Mouse (Mus musculus): ENCODE results near the gene Cacng8. TPM values are rescaled to one million over a fixed set of nuclear protein-coding genes. Genes with fewer than 3 reads are reported as not detected.

Cacng8 gene
- total RNA-seq, 2 experiments from 2014 or later: 4.1 to 6.2 TPM

DNA sequence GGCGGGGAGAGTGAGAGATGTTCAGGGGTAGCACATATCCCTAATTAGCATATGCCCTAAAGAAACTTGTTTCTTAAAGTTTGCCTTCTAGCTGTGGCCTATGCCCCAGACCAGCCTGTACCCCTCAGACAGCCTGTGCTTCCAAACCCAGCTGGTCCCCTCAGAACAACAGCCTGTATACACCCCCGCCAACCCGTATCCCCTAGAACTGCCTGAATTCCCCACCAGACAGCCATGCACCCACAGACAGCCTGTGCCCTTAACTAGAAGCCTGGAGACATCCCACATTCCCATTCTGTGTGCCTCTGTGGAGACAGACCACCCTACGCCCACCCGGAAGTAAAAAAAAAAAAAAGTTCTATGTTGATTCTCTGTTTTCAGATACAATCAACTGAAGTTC, 34.7 kb downstream of the Cacng8 start:
- DNase-seq (ENCODE audit: low spot score in 2 of 2): no peak

DNA sequence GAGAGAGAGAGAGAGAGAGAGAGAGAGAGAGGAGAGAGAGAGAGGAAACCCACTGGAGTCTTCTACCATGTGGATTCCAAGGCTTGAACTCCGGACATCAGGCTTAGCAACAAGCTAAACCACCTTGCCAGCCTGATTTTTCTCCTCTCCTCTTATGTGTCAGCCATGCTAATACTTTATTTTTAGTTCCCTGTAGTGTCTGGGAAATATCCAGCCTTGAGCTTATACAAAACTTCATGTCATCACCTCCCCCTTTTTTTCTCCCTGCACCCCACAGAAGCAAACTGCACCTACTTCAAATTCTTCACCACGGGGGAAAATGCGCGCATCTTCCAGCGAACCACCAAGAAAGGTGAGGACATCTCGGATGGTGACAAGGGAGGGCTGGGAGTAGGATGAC, 39.7 kb downstream of the Cacng8 start:
- no peak for DNase-seq (ENCODE audit: low spot score in 2 of 2)

DNA sequence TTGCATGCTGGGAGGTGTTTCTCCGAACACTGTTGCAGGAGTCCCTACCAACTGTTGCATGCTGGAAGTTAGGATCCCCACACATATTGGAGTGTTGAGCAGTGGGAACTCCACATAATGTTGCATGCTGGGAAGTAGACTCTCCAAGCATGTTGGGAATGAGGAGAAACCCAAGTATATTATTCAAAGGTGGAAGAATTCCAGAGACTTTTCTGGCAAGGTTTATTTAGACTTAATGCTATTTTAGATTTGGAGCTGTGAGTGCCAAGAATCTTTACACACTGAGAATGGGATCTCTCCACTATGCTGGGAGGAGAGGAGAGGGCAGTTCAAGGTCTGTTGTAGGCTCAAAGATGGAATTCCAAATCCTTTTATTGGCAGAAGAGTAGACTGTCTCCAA, 41.6 kb downstream of the Cacng8 start:
- DNase-seq (ENCODE audit: low spot score in 2 of 2): no peak

DNA sequence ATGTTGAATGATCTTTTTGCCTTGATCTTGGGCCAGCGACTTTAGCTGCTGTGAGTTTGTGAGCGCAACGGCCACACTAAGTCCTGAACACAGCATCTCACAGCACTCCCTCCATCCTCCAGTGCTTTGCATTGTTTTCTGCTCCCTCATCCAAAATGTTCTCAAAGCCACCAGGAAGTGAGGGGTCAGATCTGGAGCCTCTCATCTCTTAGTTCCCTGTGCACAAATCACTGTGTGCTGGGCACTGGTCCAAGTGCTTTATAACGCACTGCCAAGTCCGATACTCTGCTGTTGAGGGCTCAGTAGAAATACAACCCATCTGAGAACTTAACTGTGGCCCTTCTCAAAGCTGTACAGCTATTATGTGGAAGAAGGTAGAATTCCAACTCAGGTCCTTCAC, 47.5 kb downstream of the Cacng8 start:
- DNase-seq (ENCODE audit: low spot score in 2 of 2): no peak

DNA sequence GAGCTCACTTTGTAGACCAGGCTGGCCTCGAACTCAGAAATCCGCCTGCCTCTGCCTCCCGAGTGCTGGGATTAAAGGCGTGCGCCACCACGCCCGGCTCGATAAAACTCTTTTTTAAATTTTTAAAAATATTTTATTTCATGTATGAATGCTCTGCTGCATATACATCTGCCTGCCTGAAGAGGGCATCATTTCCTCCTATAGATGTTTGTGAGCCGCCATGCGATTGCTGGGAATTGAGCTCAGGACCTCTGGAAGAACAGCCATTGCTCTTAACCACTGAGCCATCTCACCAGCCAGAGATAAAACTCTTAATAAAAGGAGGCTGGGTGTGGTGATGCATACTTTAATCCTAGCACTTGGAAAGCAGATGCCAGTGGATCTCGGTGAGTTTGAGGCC, 49.5 kb downstream of the Cacng8 start:
- DNase-seq (ENCODE audit: low spot score in 2 of 2): no peak

DNA sequence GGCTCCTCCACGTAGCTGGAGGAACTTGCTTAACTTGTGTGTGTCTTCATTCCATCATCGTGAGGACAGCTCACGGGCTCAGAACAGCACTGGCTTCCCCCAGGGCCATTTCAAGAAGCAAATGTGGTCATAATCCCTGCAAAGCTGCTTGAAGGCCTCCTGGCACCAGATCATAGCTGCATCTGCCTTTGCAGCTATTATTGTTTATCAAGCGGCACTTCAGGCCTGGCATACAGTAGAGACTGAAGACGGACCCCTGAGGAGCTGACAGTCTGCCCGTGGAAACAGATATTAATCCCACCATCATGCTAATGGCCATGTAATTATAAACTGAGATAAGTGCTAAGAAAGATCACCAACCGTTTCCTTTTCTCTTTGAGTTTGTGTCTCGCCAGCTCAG, 50.0 kb downstream of the Cacng8 start:
- DNase-seq (ENCODE audit: low spot score in 2 of 2): no peak

DNA sequence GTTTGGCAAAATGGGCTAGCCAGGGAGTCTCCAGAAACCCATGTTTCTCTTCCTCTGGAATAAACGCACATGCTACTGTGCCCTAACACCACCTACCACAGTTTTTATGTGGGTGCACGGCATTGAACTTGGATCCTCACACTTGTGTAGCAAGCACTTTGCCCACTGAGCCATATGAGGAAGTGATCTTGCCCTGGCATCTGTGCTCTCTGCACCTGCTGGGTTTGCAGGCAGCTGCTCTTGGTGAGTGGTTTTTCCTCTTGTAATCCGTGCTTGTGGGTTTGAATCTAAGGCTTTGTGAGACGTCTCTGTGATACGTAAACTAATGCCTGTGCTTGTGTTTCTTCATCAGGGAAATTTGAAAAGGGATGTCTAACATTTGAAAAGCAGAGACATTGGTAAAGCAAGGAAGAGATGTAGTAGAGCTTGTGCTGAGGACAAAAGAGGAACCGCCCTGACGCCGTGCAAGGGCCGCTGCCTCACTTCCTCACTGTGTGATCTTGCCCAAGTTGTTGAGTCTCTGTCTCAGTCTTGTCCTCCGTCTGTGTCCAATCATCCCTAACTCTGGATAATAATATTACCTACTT, 52.1 kb downstream of the Cacng8 start:
- no peak for DNase-seq (ENCODE audit: low spot score in 2 of 2)

DNA sequence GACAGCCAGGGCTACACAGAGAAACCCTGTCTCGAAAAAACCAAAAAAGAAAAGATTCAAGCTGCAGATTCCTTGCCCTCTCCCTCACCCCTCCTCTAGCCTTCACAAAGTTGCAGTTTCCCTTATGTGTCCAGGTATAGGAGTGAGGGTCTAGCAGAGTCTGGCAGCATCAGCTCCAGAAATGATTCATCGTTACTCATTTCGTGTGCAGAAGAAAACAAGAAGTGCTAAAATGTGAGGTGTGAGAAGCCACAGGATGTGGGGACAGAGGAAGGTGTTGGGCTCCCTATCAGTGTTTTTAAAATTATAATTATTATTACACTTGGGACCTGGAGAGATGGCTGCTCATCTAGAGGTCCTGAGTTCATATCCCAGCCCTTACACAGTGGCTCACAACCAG, 54.2 kb downstream of the Cacng8 start:
- DNase-seq (ENCODE audit: low spot score in 2 of 2): no peak

DNA sequence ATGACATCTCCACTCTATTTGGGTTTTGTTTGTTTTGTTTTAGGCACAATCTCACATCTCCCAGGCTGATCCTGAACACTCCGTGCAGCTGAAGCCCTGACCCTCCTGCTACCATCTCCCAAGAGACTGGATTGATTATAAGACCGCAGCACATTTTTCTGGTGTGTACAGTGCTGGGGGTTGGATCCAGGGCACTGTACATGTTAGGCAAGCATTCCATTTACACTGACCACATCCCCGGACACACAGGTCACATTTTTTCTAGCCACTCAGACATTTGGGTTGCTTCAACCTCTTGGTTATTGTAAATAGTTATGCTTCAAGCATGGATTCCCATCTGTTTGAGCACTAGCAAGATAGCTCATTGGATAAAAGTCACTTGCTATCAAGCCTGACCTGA, 56.1 kb downstream of the Cacng8 start:
- no peak for DNase-seq (ENCODE audit: low spot score in 2 of 2)

DNA sequence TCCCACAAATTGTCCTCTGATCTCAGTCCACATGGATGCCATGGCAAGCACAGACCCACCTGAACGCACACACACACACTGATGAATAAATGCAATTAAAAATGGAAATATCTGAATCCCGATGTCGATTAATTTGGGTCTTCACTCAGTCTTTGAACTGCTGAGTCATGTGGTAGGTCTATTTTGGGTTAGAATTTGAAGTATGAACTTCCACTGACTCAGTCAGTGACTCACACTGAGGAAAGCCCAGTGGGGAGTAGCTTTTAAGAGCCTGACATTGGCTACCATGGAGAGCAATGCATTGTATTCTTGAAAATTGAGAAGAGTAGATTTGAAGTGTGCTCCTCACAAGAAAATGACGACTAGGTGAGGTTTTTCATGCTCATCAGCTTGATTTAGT, 56.5 kb downstream of the Cacng8 start:
- DNase-seq (ENCODE audit: low spot score in 2 of 2): no peak

DNA sequence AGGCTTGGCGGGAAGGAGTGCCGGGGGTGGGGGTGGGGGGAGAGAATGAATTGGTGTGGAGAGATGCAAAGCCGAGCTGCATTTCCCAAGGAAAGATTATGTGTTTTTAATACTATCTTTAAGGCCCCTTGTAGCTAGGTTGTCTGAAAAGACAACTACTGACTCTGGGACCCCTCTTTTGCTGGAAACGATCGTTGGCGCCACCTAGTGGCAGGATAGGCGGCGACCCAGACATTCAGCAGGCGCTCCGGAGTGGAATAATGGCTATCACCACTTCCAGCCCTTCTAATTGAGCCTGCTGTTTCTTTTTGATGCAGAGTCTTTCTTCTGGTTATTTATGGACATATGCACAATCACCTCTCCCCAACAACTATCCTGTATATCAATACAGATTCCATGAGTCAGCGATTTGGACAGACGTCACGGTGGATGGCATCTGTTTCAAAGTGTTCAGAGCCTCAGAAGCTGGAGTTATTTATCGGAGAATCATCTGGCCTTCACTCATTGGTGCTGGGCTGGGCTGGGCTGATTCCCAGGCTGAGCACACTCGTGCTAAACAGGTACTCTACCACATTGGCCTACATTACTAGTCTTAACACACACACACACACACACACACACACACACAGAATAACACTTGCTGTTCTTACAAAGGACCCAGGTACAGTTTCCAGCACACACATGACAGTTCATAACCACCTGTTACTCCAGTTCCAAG, 58.4 kb downstream of the Cacng8 start:
- peak; percentile 36 to 59 for DNase-seq (ENCODE audit: low spot score in 2 of 2)

DNA sequence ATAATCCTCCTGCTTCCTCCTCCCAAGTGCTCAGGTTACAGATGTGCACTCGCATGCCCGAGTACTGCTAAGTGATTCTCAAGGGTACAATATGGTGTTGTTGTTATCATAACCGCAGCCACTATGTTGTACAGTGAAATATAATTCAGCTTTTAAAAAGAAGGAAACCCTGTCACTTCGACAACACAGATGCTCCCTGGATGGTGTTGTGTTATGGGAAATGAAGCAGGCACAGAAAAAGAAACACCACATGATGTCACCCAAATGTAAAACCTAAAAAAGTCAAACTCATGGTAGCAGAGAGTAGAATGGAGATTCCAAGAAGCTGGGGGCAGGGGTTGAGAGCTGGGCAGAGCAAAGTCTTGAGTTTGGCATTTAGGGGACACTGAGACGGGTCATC, 60.2 kb downstream of the Cacng8 start:
- no peak for DNase-seq (ENCODE audit: low spot score in 2 of 2)

DNA sequence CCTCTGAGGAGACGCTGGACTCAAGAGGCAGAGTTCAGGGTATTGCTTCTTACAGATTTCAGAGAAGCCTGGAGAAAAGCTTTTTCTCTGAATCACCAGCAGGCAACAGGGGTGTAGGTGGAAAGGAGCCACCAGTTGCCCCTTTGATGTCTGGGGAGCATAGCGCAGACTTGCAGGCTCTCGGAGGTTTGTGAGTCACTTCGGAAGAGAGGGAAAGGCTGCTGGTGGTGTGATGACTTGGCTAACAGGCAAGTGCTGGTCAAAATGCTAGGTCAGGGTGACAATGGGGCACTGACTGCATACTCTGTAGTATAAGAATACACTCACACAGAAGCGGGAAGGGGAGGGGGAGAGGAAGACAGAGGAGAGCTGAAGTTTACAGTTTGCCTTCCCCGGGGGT, 60.7 kb downstream of the Cacng8 start:
- no peak for DNase-seq (ENCODE audit: low spot score in 2 of 2)

DNA sequence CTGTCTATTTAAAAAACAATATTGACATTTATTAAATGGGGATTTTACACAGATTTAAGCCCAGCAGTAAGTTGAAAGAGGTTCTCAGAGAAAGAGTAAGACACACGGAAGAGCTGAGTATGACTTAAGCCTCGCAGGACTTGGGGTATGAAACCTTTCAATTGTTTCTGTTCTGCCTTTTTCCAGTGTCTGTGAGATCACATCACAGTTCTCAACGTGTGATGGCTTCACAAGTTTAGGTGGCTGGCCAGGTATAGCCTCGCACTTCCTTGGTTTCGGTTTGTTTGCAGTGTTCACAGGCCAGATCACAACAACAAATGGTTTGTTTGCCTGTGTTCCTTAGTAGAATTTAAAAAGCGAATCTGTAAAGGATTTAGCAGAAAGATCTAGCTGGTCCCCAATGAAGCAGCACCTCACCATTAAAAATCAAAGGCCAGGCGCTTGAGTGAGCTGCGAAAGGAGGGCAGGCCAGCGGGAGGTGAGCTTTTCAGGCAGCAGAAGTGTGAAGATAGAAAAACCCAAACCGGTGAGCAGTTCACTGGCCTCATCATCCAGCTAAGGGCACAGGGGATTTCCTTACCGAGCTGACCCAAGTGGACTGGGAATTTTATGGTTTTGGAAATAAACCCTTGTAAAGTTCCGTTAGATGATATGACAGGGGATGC, 62.5 kb downstream of the Cacng8 start:
- DNase-seq (ENCODE audit: low spot score in 2 of 2): no peak

DNA sequence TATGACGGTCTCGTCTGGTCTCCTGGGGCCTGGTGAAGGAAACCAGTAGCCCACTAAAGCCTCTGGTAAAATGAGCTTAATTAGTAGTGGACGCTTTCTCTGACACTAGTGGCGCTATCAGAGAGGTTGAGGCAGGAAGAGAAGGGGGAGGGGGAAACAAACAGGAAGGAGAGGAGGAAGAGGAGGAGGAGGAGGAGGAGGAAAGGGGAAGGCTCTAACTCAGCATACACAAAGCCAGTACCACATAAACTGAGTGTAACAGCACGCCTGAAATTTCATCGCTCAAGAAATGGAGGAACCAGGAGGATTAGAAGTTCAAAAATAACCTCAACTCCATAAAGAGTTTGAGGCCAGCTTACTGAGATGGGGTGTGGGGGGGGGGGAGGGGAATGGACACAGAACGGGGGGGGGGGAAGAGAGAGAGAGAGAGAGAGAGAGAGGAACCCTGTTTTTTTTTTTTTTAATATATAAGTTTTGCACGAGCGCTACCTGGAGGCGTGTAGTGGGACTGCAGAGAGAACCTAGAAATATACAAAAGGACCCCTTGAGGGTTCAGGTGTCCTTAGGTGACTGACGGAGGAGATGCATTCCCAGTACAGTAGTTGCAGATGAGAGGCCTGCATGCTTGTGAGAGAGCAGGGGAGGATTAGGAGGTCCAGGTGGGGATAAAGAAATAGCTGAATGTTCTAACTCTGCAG, 63.2 kb downstream of the Cacng8 start:
- no peak for DNase-seq (ENCODE audit: low spot score in 2 of 2)

DNA sequence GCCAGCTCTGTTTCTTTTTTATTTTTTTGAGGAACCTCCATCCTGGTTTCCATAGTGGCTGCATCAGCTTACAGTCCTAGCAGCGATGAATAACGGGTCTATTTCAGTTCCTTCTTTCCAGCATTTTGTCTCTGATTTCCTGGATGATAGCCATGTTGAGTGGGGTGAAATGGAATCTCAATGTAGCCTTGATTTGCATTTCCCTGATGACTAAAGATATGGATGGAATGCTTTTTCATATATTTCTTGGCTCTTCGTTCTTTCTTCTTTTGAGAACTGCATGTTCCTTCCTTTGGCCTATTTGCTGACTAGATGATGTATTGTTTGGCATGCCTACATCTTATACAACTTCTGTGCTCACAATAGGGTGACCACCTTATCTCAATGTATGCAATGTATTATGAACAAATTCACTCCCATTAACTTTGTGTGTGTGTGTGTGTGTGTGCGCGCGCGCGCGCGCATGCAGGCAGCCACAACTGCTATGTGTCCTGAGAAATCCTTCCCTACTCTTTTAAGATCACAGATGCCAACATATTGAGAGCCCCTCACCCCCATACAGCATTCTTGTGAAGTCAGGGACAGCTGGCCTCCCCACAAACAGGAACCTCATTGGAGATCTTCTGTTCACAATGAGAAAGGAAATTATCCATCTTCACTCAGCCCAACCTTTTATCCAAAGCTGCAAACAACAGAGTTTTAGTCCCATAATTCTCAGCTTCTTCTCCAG, 66.8 kb downstream of the Cacng8 start:
- no peak for DNase-seq (ENCODE audit: low spot score in 2 of 2)

DNA sequence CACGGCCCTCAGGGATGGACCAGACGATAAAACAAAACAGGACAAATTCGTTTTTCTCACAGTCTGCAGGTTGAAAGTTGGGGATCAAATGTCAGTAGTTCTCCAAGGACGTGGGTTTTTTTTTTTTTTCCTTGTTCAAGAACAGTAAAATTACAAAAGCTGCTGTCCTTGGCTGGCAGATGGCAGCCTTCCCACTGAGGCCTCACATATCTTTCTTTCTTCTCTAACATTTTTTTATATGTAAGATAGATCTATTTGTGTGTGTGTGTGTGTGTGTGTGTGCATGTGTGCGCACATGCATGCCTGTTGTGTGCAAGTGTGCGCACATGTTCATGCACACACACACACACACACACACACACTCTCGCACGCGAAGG, 67.3 kb downstream of the Cacng8 start:
- no peak for DNase-seq (ENCODE audit: low spot score in 2 of 2)

DNA sequence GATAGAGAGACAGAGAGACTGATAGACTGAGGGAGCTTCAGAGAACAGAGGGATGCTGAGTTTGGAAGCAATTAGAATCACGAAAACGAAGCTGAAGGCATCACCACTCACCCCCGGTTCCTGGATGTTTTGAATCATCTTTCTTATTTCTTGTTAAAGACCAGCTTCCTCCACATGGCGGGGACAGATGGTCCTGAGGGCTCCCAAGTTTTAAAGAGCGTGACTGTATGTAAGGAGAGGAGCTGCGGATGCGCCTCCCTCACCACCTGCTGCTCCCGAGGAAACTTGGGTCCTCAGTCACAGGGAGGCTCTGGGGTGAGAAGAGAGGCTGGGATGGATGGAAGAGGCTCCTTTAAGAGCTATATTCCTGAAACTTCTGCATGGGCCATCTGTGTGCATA, 69.8 kb downstream of the Cacng8 start:
- DNase-seq (ENCODE audit: low spot score in 2 of 2): no peak

DNA sequence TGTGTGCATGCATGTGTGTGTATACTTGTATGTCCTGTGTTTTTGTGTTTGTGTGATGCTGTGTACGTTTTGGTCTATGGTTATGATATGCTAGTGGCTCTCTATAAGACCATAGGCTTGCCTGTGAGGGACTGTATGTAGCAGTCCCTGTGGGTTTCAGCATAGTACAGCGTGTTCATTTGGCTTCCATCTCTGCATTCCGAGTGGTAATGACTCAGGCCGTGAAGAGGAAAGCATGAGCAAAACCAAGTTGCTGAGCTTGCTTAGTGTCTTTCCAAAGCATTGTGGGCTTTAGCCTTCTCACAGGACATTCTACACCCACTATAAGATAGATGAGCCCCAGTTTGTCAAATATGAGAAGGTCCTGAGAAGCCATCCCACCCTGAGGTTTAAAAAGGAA, 72.8 kb downstream of the Cacng8 start:
- DNase-seq (ENCODE audit: low spot score in 2 of 2): no peak

All from adrenal gland, postnatal 4 days (tissue).